Mouse (Mus musculus) liver, adult 2 months (tissue): ENCODE results near the gene Elane.

ENCODE experiments used
- CTCF ChIP-seq: fragments of 200-500 bp; IDR thresholded peaks from 2 replicates; pipeline ENCODE4 v1.5.1; 2011; ENCODE audit warnings: low read depth, low read length, control low read depth
- POLR2A ChIP-seq: fragments of 200-500 bp; IDR thresholded peaks from 2 replicates; pipeline ENCODE4 v1.6.1; 2011; ENCODE audit warnings: low read length, control low read depth; ENCODE audit not compliant: insufficient read depth; ENCODE audit errors: extremely low read depth

GRCm38 (mm10) chr10:79886611-79887010 is 564 bp downstream of the Elane start:
- TF ChIP-seq CTCF (no peak), POLR2A (no peak)
